Mouse (Mus musculus) hindbrain, embryonic 15.5 days (tissue): ENCODE measurements around the gene Tsga10. TPM values are rescaled to one million over a fixed set of nuclear protein-coding genes. Genes with fewer than 3 reads are reported as not detected.
"Not testable (repeated sequence)": the region's sequence is repeated elsewhere in the genome, so short reads cannot be mapped to it uniquely, and the experiment has no call there.

Experiments
- ATAC-seq: fragments of 200-750 bp; cut with Nextera tagmentation; 2 replicates; pipeline ENCODE4 v1.8.0; 2017; ENCODE audit warnings: low read depth, moderate number of reproducible peaks, moderate TSS enrichment; ENCODE audit not compliant: low FRiP score
- H3K27ac ChIP-seq: fragments of 300-500 bp; sonication (generic); replicated peaks from 2 replicates; pipeline ENCODE4 v1.5.1; 2015; ENCODE audit warnings: mild to moderate bottlenecking, inconsistent platforms
- H3K27me3 ChIP-seq: fragments of 300-500 bp; sonication (generic); 2 replicates; pipeline ENCODE4 v1.6.1; 2015; ENCODE audit warnings: control low read depth, inconsistent platforms
- H3K36me3 ChIP-seq: fragments of 300-500 bp; sonication (generic); 2 replicates; pipeline ENCODE4 v1.6.1; 2015; ENCODE audit warnings: control low read depth, inconsistent platforms
- H3K4me1 ChIP-seq: fragments of 300-500 bp; sonication (generic); replicated peaks from 2 replicates; pipeline ENCODE4 v1.6.1; 2015; ENCODE audit warnings: control low read depth, inconsistent platforms
- H3K4me2 ChIP-seq: fragments of 300-500 bp; sonication (generic); 2 replicates; pipeline ENCODE4 v1.6.1; 2015; ENCODE audit warnings: moderate library complexity, mild to moderate bottlenecking, inconsistent platforms
- H3K4me3 ChIP-seq: fragments of 300-500 bp; sonication (generic); 2 replicates; pipeline ENCODE4 v1.5.1; 2015; ENCODE audit warnings: mild to moderate bottlenecking, inconsistent platforms
- H3K9ac ChIP-seq: fragments of 300-500 bp; sonication (generic); 2 replicates; pipeline ENCODE4 v1.6.1; 2015; ENCODE audit warnings: inconsistent platforms
- H3K9me3 ChIP-seq: fragments of 300-500 bp; sonication (generic); 2 replicates; pipeline ENCODE4 v1.6.1; 2016; ENCODE audit warnings: control low read depth, inconsistent platforms
- WGBS: fragments of 180-500 bp; shearing (Covaris S2); methylation state at CpG from one replicate; pipeline ENCODE4 v1.1.7; 2015; 5-methylcytosine and 5-hydroxymethylcytosine counted together
- polyA plus RNA-seq: library from polyadenylated mRNA; unstranded; fragments of >200 nt; fragmentation: Nextera tagmentation; extraction: Ambion mirVana; gene quantifications from 2 replicates; pipeline ENCODE4 v1.2.1, GENCODE M21; 2015

Tsga10 gene
- polyA plus RNA-seq, 1 experiment from 2014 or later, result 15.6 TPM

DNA sequence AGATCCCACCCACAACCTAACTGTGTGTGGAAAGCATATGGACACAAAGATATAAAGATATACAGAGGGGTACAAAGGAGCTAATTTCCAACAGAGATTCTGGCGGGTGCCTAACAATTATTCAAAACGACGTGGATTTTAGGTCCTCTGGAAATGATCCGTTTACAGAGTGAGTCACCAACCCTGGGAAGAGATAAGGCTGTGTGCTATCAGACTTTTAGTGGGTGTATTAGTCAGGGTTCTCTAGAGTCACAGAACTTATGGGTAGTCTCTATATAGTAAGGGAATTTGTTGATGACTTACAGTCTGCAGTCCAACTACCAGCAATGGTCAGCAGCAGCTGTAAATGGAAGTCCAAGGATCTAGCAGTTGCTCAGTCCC is 153.9 kb downstream of the Tsga10 start:
- H3K27ac ChIP-seq, H3K36me3 ChIP-seq, H3K9me3 ChIP-seq, H3K4me1 ChIP-seq, H3K9ac ChIP-seq, ATAC-seq, H3K27me3 ChIP-seq, H3K4me2 ChIP-seq, H3K4me3 ChIP-seq: not testable (repeated sequence)
- 86% methylated on average over 4 of the region's 4 CpGs for WGBS

DNA sequence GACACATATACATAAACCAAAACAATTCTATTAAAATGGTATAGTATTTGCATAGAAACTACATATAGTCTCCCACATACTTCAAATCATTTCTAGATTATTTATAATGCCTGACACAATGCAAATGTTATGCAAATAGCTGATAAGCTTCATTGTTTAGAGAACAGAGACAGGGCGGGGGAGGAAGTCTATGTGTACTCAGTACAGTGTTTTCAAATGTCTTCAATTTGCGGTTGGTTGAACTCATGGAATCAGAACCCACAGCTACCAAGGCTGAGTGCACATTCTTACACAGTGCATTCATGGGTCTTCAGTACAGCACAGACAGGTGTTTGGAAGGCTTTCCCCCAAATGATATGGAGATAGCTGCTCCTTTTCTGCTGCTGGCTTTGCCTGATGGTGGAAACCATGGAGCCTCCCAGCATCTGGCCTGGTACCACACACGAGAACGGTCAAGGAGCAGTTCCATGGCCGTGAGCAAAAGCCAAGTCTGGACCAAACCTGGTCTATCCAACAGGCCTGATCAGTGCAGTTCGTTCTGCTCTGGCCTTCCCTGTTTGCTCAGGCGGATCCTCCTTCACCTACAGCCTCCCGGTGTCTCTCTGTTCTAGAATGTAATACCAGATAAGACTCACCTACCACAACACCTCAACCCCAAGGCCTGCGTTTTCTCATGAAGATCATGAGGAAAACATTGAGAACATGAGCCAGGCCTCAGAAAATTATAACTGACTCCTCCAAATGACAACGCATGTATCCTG is 154.5 kb downstream of the Tsga10 start:
- Histone ChIP-seq H3K27ac (no peak overlapping the region), H3K4me2 (no peak overlapping the region), H3K36me3 (no peaks in the 10 kb centered on the region), H3K9me3 (no peaks in the 10 kb centered on the region), H3K9ac (no peak overlapping the region), H3K4me3 (no peak overlapping the region), H3K27me3 (no peaks in the 10 kb centered on the region), H3K4me1 (no peaks in the 10 kb centered on the region)
- 94% methylated on average over 10 of the region's 10 CpGs for WGBS
- no peak for ATAC-seq

DNA sequence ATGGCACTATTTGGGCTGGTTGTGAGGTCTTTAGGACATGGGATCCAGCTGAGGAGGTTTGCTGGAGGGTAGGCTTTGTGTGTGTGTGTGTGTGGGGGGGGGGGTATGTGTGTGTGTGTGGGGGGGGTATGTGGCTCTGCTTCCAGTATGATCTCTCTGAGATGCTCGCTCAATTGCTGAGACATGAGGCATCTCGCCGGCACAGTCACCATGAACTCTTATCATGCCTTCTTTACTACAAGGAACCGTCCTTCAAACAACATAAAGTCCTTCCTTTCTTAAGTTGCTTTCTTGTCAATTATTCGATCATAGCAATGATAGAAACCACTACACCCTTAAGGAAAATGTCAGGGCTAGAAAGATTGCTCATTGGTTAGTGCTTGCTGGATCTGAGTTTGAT is 155.1 kb downstream of the Tsga10 start:
- H3K27me3 ChIP-seq, result no peaks in the 10 kb centered on the region
- WGBS, result 94% methylated on average over 5 of the region's 5 CpGs
- no peak overlapping the region for H3K27ac ChIP-seq
- no peak overlapping the region for H3K9ac ChIP-seq
- H3K4me3 ChIP-seq, result no peak overlapping the region
- no peaks in the 10 kb centered on the region for H3K4me1 ChIP-seq
- ATAC-seq, result no peak
- no peak overlapping the region for H3K4me2 ChIP-seq
- H3K9me3 ChIP-seq, result no peaks in the 10 kb centered on the region
- no peaks in the 10 kb centered on the region for H3K36me3 ChIP-seq

DNA sequence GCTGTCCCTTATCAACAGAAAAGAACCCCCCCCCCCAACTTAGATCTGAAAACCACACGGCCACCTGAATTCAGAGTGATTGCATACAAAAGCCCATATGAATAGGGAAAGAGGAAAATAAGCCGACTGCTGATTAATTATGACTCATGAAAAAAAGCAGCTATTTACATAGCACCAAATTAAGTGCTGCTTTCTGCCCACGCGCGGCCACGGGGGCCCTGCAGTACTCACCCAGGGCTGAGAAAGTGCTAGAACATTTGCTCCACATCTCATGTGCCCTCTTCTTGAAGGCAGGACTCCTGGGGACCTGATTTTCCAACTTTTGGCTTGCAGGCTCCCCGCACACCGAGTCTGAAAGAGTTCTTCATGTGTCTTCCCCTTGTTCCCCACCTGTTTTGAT is 156.5 kb downstream of the Tsga10 start:
- no peak overlapping the region for H3K27ac ChIP-seq
- H3K27me3 ChIP-seq, result no peaks in the 10 kb centered on the region
- no peak overlapping the region for H3K4me3 ChIP-seq
- H3K36me3 ChIP-seq, result no peaks in the 10 kb centered on the region
- H3K4me1 ChIP-seq, result no peaks in the 10 kb centered on the region
- H3K9ac ChIP-seq, result no peak overlapping the region
- no peaks in the 10 kb centered on the region for H3K9me3 ChIP-seq
- 84% methylated on average over 8 of the region's 8 CpGs for WGBS
- H3K4me2 ChIP-seq, result no peak overlapping the region
- no peak for ATAC-seq

GRCm38 (mm10) chr1:37708270-37708955 is 157.8 kb downstream of the Tsga10 start:
- Histone ChIP-seq H3K4me2 (no peak overlapping the region), H3K36me3 (no peaks in the 10 kb centered on the region), H3K4me3 (no peak overlapping the region), H3K9ac (no peak overlapping the region), H3K27ac (no peak overlapping the region), H3K9me3 (no peaks in the 10 kb centered on the region), H3K4me1 (no peaks in the 10 kb centered on the region), H3K27me3 (no peaks in the 10 kb centered on the region)
- WGBS, result 90% methylated on average over 6 of the region's 6 CpGs
- no peak for ATAC-seq

Other genes with a start within 250 kb of the Tsga10 start
- gene 2010300C02Rik, start 146.3 kb downstream of the Tsga10 start, polyA plus RNA-seq, result 2.5 and 3.2 TPM in 2 replicates
- gene Lipt1, start 5.3 kb upstream of the Tsga10 start, polyA plus RNA-seq, result 7.9 and 8.5 TPM in 2 replicates
- gene Mitd1, start 24.0 kb upstream of the Tsga10 start, polyA plus RNA-seq, result 14.4 and 15.7 TPM in 2 replicates
- 251 and 252 TPM in 2 replicates for gene Mrpl30, start 24.0 kb upstream of the Tsga10 start, polyA plus RNA-seq
- not detected in 2 replicates for gene Lyg2, start 50.1 kb upstream of the Tsga10 start, polyA plus RNA-seq
- not detected in 2 replicates for gene Lyg1, start 91.3 kb upstream of the Tsga10 start, polyA plus RNA-seq
- 128 and 130 TPM in 2 replicates for gene Txndc9, start 131.5 kb upstream of the Tsga10 start, polyA plus RNA-seq
- gene Eif5b, start 131.6 kb upstream of the Tsga10 start, polyA plus RNA-seq, result 20.4 and 23.2 TPM in 2 replicates